Mouse (Mus musculus) embryo, embryonic 10 days (tissue): ENCODE measurements around the gene Scaper.

Experiments used
- DNase-seq: peaks from one replicate; pipeline ENCODE4 v3.0.0-alpha.2; 2015; ENCODE audit warnings: low spot score

Gene Scaper

GRCm38 (mm10) chr9:55937664-55938617 is at the start of gene Scaper:
TSS of gene Scaper (minus strand) at chr9:55938119.
- peak; percentile 97 for DNase-seq

GRCm38 (mm10) chr9:55946819-55947218 is 8.9 kb upstream of the Scaper start:
- DNase-seq = peak; percentile 18

GRCm38 (mm10) chr9:55941356-55941755 is 3.4 kb upstream of the Scaper start:
- no peak for DNase-seq

GRCm38 (mm10) chr9:55938618-55938985 is 683 bp upstream of the Scaper start:
- DNase-seq = no peak

- no peak for DNase-seq
These were observed 675 bp downstream of the Scaper start for GRCm38 (mm10) chr9:55937224-55937663.

- DNase-seq = no peak
These were observed 5.4 kb downstream of the Scaper start for GRCm38 (mm10) chr9:55932482-55932881.

GRCm38 (mm10) chr9:55918579-55918978 is 19.3 kb downstream of the Scaper start:
- peak; percentile 61 for DNase-seq

- DNase-seq = no peak
These were observed 21.2 kb downstream of the Scaper start for GRCm38 (mm10) chr9:55916751-55917150.

- no peak for DNase-seq
These were observed 26.4 kb downstream of the Scaper start for GRCm38 (mm10) chr9:55911481-55911880.

- no peak for DNase-seq
These were observed 35.0 kb downstream of the Scaper start for GRCm38 (mm10) chr9:55902964-55903363.

- DNase-seq = no peak
These were observed 36.3 kb downstream of the Scaper start for GRCm38 (mm10) chr9:55901588-55901987.

GRCm38 (mm10) chr9:55900531-55900930 is 37.4 kb downstream of the Scaper start:
- DNase-seq = no peak

- no peak for DNase-seq
These were observed 59.9 kb downstream of the Scaper start for GRCm38 (mm10) chr9:55878066-55878465.

- DNase-seq = no peak
These were observed 148.5 kb downstream of the Scaper start for GRCm38 (mm10) chr9:55789442-55789841.

GRCm38 (mm10) chr9:55712016-55712415 is 225.9 kb downstream of the Scaper start:
- DNase-seq = no peak

- no peak for DNase-seq
These were observed 227.4 kb downstream of the Scaper start for GRCm38 (mm10) chr9:55710553-55710952.

- DNase-seq = no peak
These were observed 231.3 kb downstream of the Scaper start for GRCm38 (mm10) chr9:55706603-55707002.

- DNase-seq = no peak
These were observed 242.6 kb downstream of the Scaper start for GRCm38 (mm10) chr9:55695307-55695706.

- no peak for DNase-seq
These were observed 260.8 kb downstream of the Scaper start for GRCm38 (mm10) chr9:55677099-55677498.

GRCm38 (mm10) chr9:55646444-55646843 is 291.5 kb downstream of the Scaper start:
- DNase-seq = no peak

GRCm38 (mm10) chr9:55626990-55627389 is 310.9 kb downstream of the Scaper start:
- no peak for DNase-seq

GRCm38 (mm10) chr9:55614711-55615110 is 323.2 kb downstream of the Scaper start:
- DNase-seq = no peak

- no peak for DNase-seq
These were observed 328.2 kb downstream of the Scaper start for GRCm38 (mm10) chr9:55609751-55610150.
